Mouse (Mus musculus): Measurements from ENCODE around the gene Cd34. TPM values are rescaled to one million over a fixed set of nuclear protein-coding genes. Genes with fewer than 3 reads are reported as not detected.

The Cd34 gene
- polyA plus RNA-seq, 1 experiment from 2014 or later, result 49.9 TPM

DNA sequence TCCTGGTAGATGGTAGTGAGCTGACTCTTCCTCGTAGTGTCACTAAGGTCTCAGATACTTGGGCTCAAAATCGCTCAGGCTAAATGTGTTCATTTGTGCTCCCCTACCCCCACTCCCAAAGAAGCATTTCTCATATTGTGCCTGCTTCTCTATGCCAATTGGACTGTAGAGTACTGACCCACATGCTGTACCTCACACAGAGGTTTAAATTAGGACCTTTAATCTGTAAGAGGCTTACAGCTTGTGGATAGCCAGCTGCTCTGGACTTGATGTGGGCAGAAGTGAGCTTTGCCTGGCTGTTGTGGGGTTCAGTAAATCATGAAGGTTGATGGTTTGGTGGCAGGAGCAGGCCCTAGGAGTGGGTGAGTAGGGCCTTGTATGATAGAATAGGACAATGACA lies 52.4 kb downstream of the Cd34 start:
- H3K27ac ChIP-seq (replicated peaks), result no peak overlapping the region
- no peaks in the 10 kb centered on the region for H3K9me3 ChIP-seq (ENCODE audit: control insufficient read depth, low read length)
- no peaks in the 10 kb centered on the region for H3K27me3 ChIP-seq (ENCODE audit: control insufficient read depth, insufficient read depth, low read length)
- 94% methylated on average over 2 of the region's 2 CpGs for WGBS
- no peak overlapping the region for H3K9ac ChIP-seq (ENCODE audit: low read length)
- H3K36me3 ChIP-seq (ENCODE audit: control insufficient read depth, insufficient read depth, low read length), result no peaks in the 10 kb centered on the region
- TF ChIP-seq EP300 (optimal IDR thresholded peaks at IDR 0.05) (no peak), CTCF (IDR thresholded peaks at IDR 0.05; ENCODE audit: low read depth) (no peak)
- DNase-seq (ENCODE audit: low spot score) (no peak), ATAC-seq (ENCODE audit: low FRiP score, low TSS enrichment) (no peak)
- no peak overlapping the region for H3K4me3 ChIP-seq (ENCODE audit: low read depth, low read length)
- H3K4me2 ChIP-seq (replicated peaks; ENCODE audit: low read depth), result no peak overlapping the region
- H3K4me1 ChIP-seq (replicated peaks; ENCODE audit: control insufficient read depth, insufficient read depth), result no peaks in the 10 kb centered on the region

DNA sequence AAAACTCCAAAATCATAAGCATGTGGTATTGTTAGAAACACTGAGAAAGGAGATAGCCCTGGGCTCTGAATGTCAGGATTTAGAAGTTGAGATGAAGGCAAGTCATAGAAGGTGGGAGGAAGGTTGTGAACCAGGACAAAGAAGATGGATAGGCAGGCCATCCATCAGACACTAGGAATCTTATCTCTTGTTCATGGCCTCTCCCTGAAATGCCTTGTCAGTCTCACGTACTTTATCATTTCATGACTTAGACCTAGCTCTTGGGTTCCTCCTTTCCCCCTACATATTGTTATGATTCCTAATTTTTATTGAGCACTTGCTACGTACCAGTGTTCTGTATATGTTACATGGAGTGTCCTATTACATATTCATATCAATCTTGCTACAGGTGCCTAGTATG lies 53.0 kb downstream of the Cd34 start:
- WGBS, result 81% methylated on average over 2 of the region's 2 CpGs
- no peak overlapping the region for H3K27ac ChIP-seq (replicated peaks)
- H3K9me3 ChIP-seq (ENCODE audit: control insufficient read depth, low read length), result no peaks in the 10 kb centered on the region
- H3K4me2 ChIP-seq (replicated peaks; ENCODE audit: low read depth), result no peak overlapping the region
- DNase-seq (ENCODE audit: low spot score), result no peak
- H3K27me3 ChIP-seq (ENCODE audit: control insufficient read depth, insufficient read depth, low read length), result no peaks in the 10 kb centered on the region
- H3K4me3 ChIP-seq (ENCODE audit: low read depth, low read length), result no peak overlapping the region
- TF ChIP-seq EP300 (optimal IDR thresholded peaks at IDR 0.05) (no peak), CTCF (IDR thresholded peaks at IDR 0.05; ENCODE audit: low read depth) (no peak)
- H3K9ac ChIP-seq (ENCODE audit: low read length), result no peak overlapping the region
- no peaks in the 10 kb centered on the region for H3K36me3 ChIP-seq (ENCODE audit: control insufficient read depth, insufficient read depth, low read length)
- no peak for ATAC-seq (ENCODE audit: low FRiP score, low TSS enrichment)
- H3K4me1 ChIP-seq (replicated peaks; ENCODE audit: control insufficient read depth, insufficient read depth), result no peaks in the 10 kb centered on the region

DNA sequence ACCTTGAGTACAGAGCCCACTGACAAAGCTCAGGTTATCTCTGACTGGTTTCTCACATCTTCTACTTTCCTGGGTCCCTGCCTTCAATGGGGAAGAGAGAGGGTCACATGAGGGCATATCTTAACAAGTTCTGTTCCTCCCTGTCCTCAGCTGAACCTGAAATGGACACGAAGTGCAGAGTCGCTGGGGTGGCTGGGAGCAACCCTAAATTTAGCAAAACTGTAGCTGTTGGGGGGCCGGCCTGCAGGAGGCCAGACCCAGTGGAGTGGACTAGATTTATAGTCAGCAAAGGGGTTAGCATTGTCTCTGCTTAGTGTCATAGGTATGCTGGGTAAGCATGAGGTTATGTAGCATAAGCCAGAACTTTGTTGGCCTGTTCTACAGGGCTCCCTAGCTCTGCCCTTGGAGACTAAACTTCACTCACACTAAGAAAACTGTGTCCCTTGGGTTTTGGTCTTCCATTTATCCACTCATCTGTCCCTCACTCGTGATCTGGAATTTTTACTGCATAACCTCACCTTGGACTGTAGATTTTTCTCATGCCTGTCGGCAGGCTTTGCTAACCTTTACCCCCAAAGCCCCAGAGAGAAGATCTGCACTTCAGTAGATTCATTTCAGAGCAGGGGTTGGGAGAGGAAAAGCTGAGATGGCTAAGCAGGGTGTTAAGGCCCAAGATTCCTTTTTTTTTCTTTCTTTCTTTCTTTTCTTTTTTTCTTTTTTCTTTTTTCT lies 54.1 kb downstream of the Cd34 start:
- H3K27ac ChIP-seq (replicated peaks), result no peak overlapping the region
- H3K9ac ChIP-seq (ENCODE audit: low read length), result no peak overlapping the region
- ATAC-seq (ENCODE audit: low FRiP score, low TSS enrichment), result no peak
- H3K4me3 ChIP-seq (ENCODE audit: low read depth, low read length), result no peak overlapping the region
- TF ChIP-seq EP300 (optimal IDR thresholded peaks at IDR 0.05), result no peak
- no peak for TF ChIP-seq CTCF (IDR thresholded peaks at IDR 0.05; ENCODE audit: low read depth)
- no peaks in the 10 kb centered on the region for H3K36me3 ChIP-seq (ENCODE audit: control insufficient read depth, insufficient read depth, low read length)
- WGBS, result 64% methylated on average over 5 of the region's 5 CpGs
- no peaks in the 10 kb centered on the region for H3K27me3 ChIP-seq (ENCODE audit: control insufficient read depth, insufficient read depth, low read length)
- no peaks in the 10 kb centered on the region for H3K4me1 ChIP-seq (replicated peaks; ENCODE audit: control insufficient read depth, insufficient read depth)
- no peaks in the 10 kb centered on the region for H3K9me3 ChIP-seq (ENCODE audit: control insufficient read depth, low read length)
- no peak overlapping the region for H3K4me2 ChIP-seq (replicated peaks; ENCODE audit: low read depth)
- DNase-seq (ENCODE audit: low spot score), result no peak

DNA sequence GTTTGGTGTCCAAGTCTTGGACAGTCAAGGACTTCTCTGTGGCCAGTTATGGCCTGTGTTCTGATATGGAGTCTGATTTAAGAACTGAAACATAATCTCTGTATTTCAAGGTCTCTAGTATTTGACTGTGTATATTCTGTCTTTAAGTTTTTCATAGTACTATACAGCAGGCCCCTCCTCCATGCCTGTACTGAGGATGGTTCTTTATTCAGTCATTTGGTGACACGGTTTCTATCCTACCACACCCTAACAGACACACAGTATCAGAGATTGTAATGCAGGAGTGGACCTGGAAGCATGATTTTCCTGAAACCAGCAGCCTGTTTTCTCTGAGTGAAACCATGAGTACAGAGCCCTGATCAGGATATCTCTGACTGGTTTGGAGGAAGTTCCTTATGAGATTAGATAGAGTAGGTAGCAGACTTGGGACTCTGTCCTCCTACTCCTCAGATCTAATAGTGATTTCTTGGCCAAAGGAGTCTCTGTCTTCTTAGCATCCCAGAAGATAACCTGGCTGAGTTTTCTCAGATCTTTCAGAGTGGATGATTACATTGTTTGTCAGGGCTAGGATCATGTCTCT lies 54.9 kb downstream of the Cd34 start:
- DNase-seq (ENCODE audit: low spot score) (no peak), ATAC-seq (ENCODE audit: low FRiP score, low TSS enrichment) (no peak)
- 48% methylated on average over 1 of the region's 1 CpGs for WGBS
- H3K27ac ChIP-seq (replicated peaks), result no peak overlapping the region
- H3K9me3 ChIP-seq (ENCODE audit: control insufficient read depth, low read length), result no peaks in the 10 kb centered on the region
- H3K4me3 ChIP-seq (ENCODE audit: low read depth, low read length), result no peak overlapping the region
- H3K4me1 ChIP-seq (replicated peaks; ENCODE audit: control insufficient read depth, insufficient read depth), result no peaks in the 10 kb centered on the region
- TF ChIP-seq EP300 (optimal IDR thresholded peaks at IDR 0.05) (no peak), CTCF (IDR thresholded peaks at IDR 0.05; ENCODE audit: low read depth) (no peak)
- H3K27me3 ChIP-seq (ENCODE audit: control insufficient read depth, insufficient read depth, low read length), result no peaks in the 10 kb centered on the region
- H3K36me3 ChIP-seq (ENCODE audit: control insufficient read depth, insufficient read depth, low read length), result no peaks in the 10 kb centered on the region
- H3K4me2 ChIP-seq (replicated peaks; ENCODE audit: low read depth), result no peak overlapping the region
- no peak overlapping the region for H3K9ac ChIP-seq (ENCODE audit: low read length)

DNA sequence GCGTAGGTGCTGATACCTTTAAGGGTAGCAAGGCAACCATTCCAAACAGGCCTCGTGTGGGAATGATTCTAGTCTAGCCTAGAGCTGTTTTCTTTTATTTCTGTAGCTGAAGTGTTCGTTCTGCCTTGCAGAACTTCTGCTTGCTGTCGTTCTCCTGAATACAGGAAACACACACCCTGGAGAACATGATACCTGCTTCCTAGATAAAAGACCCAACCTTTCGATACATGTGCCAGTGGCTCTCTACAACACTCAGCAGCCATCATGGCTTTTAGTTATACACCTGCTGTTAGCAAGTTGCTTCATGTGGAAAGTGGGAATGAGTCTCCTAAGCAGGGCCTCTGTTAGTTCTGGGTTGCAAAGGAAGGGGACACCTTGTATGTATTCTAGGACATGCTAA lies 55.6 kb downstream of the Cd34 start:
- H3K27me3 ChIP-seq (ENCODE audit: control insufficient read depth, insufficient read depth, low read length), result no peaks in the 10 kb centered on the region
- WGBS, result 76% methylated on average over 5 of the region's 5 CpGs

DNA sequence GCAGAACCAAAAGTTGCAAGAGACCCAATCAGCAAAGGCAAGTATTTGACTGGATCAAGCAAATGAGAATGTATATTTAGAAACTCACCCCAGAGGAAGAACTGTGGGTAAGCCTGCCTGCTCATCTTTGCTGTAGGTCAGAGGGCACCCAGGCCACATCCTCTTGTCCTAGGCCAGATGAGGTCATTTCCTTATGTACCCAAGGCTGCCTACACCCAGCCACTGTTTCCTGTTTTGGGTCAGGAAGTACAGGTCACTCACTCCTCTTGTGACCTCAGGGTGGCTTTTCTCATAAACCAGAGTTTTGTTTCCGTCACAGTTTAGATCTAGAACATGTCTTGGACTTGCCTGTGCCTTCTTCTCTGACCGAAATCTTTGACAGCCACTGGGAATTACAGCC lies 56.6 kb downstream of the Cd34 start:
- Histone ChIP-seq H3K27me3 (ENCODE audit: control insufficient read depth, insufficient read depth, low read length) (no peaks in the 10 kb centered on the region), H3K27ac (replicated peaks) (no peak overlapping the region), H3K9me3 (ENCODE audit: control insufficient read depth, low read length) (no peaks in the 10 kb centered on the region), H3K4me2 (replicated peaks; ENCODE audit: low read depth) (no peak overlapping the region), H3K4me3 (ENCODE audit: low read depth, low read length) (no peak overlapping the region), H3K36me3 (ENCODE audit: control insufficient read depth, insufficient read depth, low read length) (no peaks in the 10 kb centered on the region), H3K9ac (ENCODE audit: low read length) (no peak overlapping the region), H3K4me1 (replicated peaks; ENCODE audit: control insufficient read depth, insufficient read depth) (no peaks in the 10 kb centered on the region)
- no peak for TF ChIP-seq CTCF (IDR thresholded peaks at IDR 0.05; ENCODE audit: low read depth)
- ATAC-seq (ENCODE audit: low FRiP score, low TSS enrichment) (peak; percentile 88), DNase-seq (ENCODE audit: low spot score) (peak; percentile 14)
- WGBS, result 74% methylated on average over 2 of the region's 2 CpGs

More for the DNA sequence above, 55.6 kb downstream of the Cd34 start:
- H3K36me3 ChIP-seq (ENCODE audit: control insufficient read depth, insufficient read depth, low read length), result no peaks in the 10 kb centered on the region
- H3K4me3 ChIP-seq (ENCODE audit: low read depth, low read length), result no peak overlapping the region
- DNase-seq (ENCODE audit: low spot score), result no peak
- no peak overlapping the region for H3K9ac ChIP-seq (ENCODE audit: low read length)
- H3K27ac ChIP-seq (replicated peaks), result no peak overlapping the region
- TF ChIP-seq CTCF (IDR thresholded peaks at IDR 0.05; ENCODE audit: low read depth), result no peak
- no peak for TF ChIP-seq EP300 (optimal IDR thresholded peaks at IDR 0.05)
- no peak for ATAC-seq (ENCODE audit: low FRiP score, low TSS enrichment)
- H3K9me3 ChIP-seq (ENCODE audit: control insufficient read depth, low read length), result no peaks in the 10 kb centered on the region
- no peak overlapping the region for H3K4me2 ChIP-seq (replicated peaks; ENCODE audit: low read depth)
- no peaks in the 10 kb centered on the region for H3K4me1 ChIP-seq (replicated peaks; ENCODE audit: control insufficient read depth, insufficient read depth)
